Mouse (Mus musculus) effector memory CD4-positive, alpha-beta T cell, adult 7 months (primary cell): ENCODE measurements around the gene Ociad2. TPM values are rescaled to one million over a fixed set of nuclear protein-coding genes. Genes with fewer than 3 reads are reported as not detected.

ENCODE experiments used
- polyA plus RNA-seq: library from polyadenylated mRNA; unstranded; fragments of 100-300 nt; shearing (Covaris generic); gene quantifications from one replicate; pipeline ENCODE4 v1.2.1, GENCODE M21; 2017

Ociad2 gene
- polyA plus RNA-seq: 0.77 TPM

GRCm38 (mm10) chr5:73340723-73341235 lies at the start of gene Ociad2:
TSS of gene Ociad2 (minus strand) at chr5:73341028.

GRCm38 (mm10) chr5:73292502-73293457 lies 48.0 kb downstream of the Ociad2 start, which contains the start of gene Ociad1:
TSS of gene Ociad1 (plus strand) at chr5:73292784.

Other genes with a start within 250 kb of the Ociad2 start
- gene Fryl, start 84.4 kb downstream of the Ociad2 start, polyA plus RNA-seq: 92.5 TPM
- 278 TPM for gene Ociad1, start 48.2 kb downstream of the Ociad2 start, polyA plus RNA-seq
- gene Cwh43, start 65.0 kb upstream of the Ociad2 start, polyA plus RNA-seq: 0.28 TPM
- gene Dcun1d4, start 140.0 kb upstream of the Ociad2 start, polyA plus RNA-seq: 15.8 TPM